Mouse (Mus musculus) cerebellum, adult 2 months (tissue): Measurements from ENCODE around the gene Sit1.

ENCODE experiments used
- CTCF ChIP-seq: fragments of 200-500 bp; IDR thresholded peaks from 2 replicates; pipeline ENCODE4 v1.5.1; 2011; ENCODE audit warnings: low read depth, mild to moderate bottlenecking, control low read depth, low read length, moderate library complexity, borderline replicate concordance; ENCODE audit not compliant: insufficient read depth
- POLR2A ChIP-seq: fragments of 200-500 bp; IDR thresholded peaks from 2 replicates; pipeline ENCODE4 v1.6.1; 2011; ENCODE audit warnings: low read length, control low read depth, borderline replicate concordance; ENCODE audit not compliant: insufficient read depth

DNA sequence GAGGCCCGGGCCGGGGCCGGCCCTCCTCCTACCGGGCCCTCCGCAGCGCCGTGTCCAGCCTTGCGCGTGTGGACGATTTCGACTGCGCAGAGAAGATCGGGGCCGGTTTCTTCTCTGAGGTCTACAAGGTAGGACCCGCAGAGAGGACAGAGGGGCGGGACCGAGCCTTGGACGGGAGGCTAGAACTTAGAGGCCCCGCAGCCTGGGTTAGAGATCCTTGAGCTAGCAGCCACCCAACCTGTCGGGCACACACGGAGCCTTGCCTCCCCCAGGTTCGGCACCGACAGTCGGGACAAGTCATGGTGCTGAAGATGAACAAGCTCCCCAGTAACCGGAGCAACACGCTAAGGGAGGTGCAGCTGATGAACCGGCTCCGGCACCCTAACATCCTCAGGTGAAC lies 40.0 kb downstream of the Sit1 start:
- no peak for TF ChIP-seq CTCF
- no peak for TF ChIP-seq POLR2A
